Mouse (Mus musculus): ENCODE results near the gene Asic2.

The Asic2 gene

GRCm38 (mm10) chr11:81111626-81112025 lies 856.6 kb downstream of the Asic2 start:
- DNase-seq (ENCODE audit: low spot score in 2 of 2), result no peak

GRCm38 (mm10) chr11:81110049-81110448 lies 858.2 kb downstream of the Asic2 start:
- no peak for DNase-seq (ENCODE audit: low spot score in 2 of 2)

GRCm38 (mm10) chr11:81106949-81107348 lies 861.3 kb downstream of the Asic2 start:
- no peak for DNase-seq (ENCODE audit: low spot score in 2 of 2)

GRCm38 (mm10) chr11:81100829-81101228 lies 867.4 kb downstream of the Asic2 start:
- DNase-seq (ENCODE audit: low spot score in 2 of 2), result no peak

- peak; percentile 78 to 82 for DNase-seq (ENCODE audit: low spot score in 2 of 2)
Observed at GRCm38 (mm10) chr11:81096011-81096410, 872.2 kb downstream of the Asic2 start.

- peak; percentile 42 to 73 for DNase-seq (ENCODE audit: low spot score in 2 of 2)
Observed at GRCm38 (mm10) chr11:81094581-81094980, 873.7 kb downstream of the Asic2 start.

- DNase-seq (ENCODE audit: low spot score in 2 of 2), result no peak
Observed at GRCm38 (mm10) chr11:81092161-81092560, 876.1 kb downstream of the Asic2 start.

- no peak for DNase-seq (ENCODE audit: low spot score in 2 of 2)
Observed at GRCm38 (mm10) chr11:81083822-81084221, 884.4 kb downstream of the Asic2 start.

- no peak for DNase-seq (ENCODE audit: low spot score in 2 of 2)
Observed at GRCm38 (mm10) chr11:81080076-81080805, 888.0 kb downstream of the Asic2 start.

GRCm38 (mm10) chr11:81079237-81079636 lies 889.0 kb downstream of the Asic2 start:
- no peak for DNase-seq (ENCODE audit: low spot score in 2 of 2)

- DNase-seq (ENCODE audit: low spot score in 2 of 2), result no peak
Observed at GRCm38 (mm10) chr11:81071836-81072235, 896.4 kb downstream of the Asic2 start.

GRCm38 (mm10) chr11:81065386-81065785 lies 902.9 kb downstream of the Asic2 start:
- no peak for DNase-seq (ENCODE audit: low spot score in 2 of 2)

- no peak for DNase-seq (ENCODE audit: low spot score in 2 of 2)
Observed at GRCm38 (mm10) chr11:81064006-81064405, 904.3 kb downstream of the Asic2 start.

- no peak for DNase-seq (ENCODE audit: low spot score in 2 of 2)
Observed at GRCm38 (mm10) chr11:81060077-81060476, 908.2 kb downstream of the Asic2 start.

- DNase-seq (ENCODE audit: low spot score in 2 of 2), result peak in 1 of 2 experiments; percentile 75
Observed at GRCm38 (mm10) chr11:81059546-81059945, 908.7 kb downstream of the Asic2 start.

- DNase-seq (ENCODE audit: low spot score in 2 of 2), result no peak
Observed at GRCm38 (mm10) chr11:81057506-81057905, 910.8 kb downstream of the Asic2 start.

GRCm38 (mm10) chr11:81056776-81057175 lies 911.5 kb downstream of the Asic2 start:
- no peak for DNase-seq (ENCODE audit: low spot score in 2 of 2)

GRCm38 (mm10) chr11:81055446-81056145 lies 912.7 kb downstream of the Asic2 start:
- DNase-seq (ENCODE audit: low spot score in 2 of 2), result peak in 1 of 2 experiments; percentile 45

GRCm38 (mm10) chr11:81053826-81054225 lies 914.4 kb downstream of the Asic2 start:
- peak in 1 of 2 experiments; percentile 38 for DNase-seq (ENCODE audit: low spot score in 2 of 2)

GRCm38 (mm10) chr11:81041671-81042070 lies 926.6 kb downstream of the Asic2 start:
- no peak for DNase-seq (ENCODE audit: low spot score in 2 of 2)

GRCm38 (mm10) chr11:81039976-81040375 lies 928.3 kb downstream of the Asic2 start:
- DNase-seq (ENCODE audit: low spot score in 2 of 2), result no peak

GRCm38 (mm10) chr11:81032151-81032550 lies 936.1 kb downstream of the Asic2 start:
- no peak for DNase-seq (ENCODE audit: low spot score in 2 of 2)

- no peak for DNase-seq (ENCODE audit: low spot score in 2 of 2)
Observed at GRCm38 (mm10) chr11:81014776-81015175, 953.5 kb downstream of the Asic2 start.
